Mouse (Mus musculus): Measurements from ENCODE around the gene Pla2g4c.

Pla2g4c gene

DNA sequence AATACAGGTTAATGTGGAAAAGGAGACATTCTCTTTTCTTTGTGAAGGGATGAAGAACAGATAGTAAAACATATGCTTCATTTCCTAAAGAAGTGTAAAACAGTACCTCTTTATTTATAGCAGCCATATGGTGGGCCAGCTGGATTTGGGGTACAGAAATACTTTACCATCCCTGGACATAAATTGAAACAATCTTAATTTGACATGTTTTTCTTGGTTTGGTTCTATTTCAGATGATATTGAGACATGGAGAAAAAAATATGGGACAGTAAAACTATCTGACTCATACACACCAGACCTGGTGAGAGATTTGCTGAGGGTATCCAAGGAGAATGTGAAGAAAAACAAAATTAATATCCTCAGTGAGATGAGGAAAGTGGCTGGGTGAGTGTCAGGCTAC is 31.5 kb downstream of the Pla2g4c start:
- in situ Hi-C loops (cut with MboI, MseI), result no loop called here

GRCm38 (mm10) chr7:13380588-13380987 is 56.1 kb downstream of the Pla2g4c start:
- in situ Hi-C loops (cut with MboI, MseI), result no loop called here

- in situ Hi-C loops (cut with MboI, MseI), result no loop called here
Measured at GRCm38 (mm10) chr7:13397832-13398231, 73.4 kb downstream of the Pla2g4c start, which contains the start of gene Cabp5. Cabp5 (plus strand) TSS chr7:13398132.
